Mouse (Mus musculus) heart, adult 2 months (tissue): Measurements from ENCODE around the gene Pml.

Source experiments
- CTCF ChIP-seq: fragments of 200-600 bp; IDR thresholded peaks from 2 replicates; pipeline ENCODE4 v1.8.1; 2022; ENCODE audit warnings: antibody characterized with exemption, mild to moderate bottlenecking, moderate library complexity
- POLR2A ChIP-seq: fragments of 200-500 bp; IDR thresholded peaks from 2 replicates; pipeline ENCODE4 v1.6.1; 2011; ENCODE audit warnings: mild to moderate bottlenecking, low read depth, low read length, control low read depth; ENCODE audit not compliant: insufficient read depth

DNA sequence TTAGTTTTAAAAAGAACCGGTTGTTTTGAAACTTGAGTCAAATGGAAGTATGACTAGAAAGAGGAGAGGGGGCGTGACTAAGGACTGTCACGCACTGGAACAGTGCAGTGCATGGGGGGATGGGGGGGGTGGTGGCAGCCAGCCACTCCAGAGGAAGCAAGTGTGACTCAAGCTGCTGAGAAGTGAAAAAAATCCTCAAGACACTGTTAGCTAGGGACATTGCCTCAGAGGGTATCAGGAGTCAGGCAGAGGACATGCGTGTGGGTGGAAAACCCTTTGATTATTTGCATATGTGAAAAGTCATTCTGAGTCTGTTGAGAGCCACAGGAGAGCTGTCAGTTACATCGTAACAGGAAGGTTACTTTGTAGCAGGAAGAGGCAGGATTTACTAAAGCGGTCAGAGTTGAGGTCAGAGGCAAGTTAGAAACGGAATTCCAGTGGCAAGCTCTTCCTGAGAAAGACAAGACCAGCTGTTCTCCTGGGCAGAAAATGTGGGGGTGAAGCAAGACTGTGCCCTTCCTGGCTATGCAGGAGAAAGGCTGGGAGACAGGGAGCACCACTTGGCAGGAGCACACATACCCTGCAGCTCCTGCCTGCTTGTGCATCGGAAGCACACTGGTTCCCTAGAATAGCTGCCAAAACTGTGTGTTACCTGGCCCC is 25.7 kb upstream of the Pml start:
- TF ChIP-seq CTCF (no peak), POLR2A (peak; percentile 54; the same call in 1 of the 2 replicates)
